Mouse (Mus musculus) heart, embryonic 16.5 days (tissue): Measurements from ENCODE around the gene Adk. TPM values are rescaled to one million over a fixed set of nuclear protein-coding genes. Genes with fewer than 3 reads are reported as not detected.

Experiments used
- ATAC-seq: fragments of 200-750 bp; cut with Nextera tagmentation; replicated peaks from 2 replicates; pipeline ENCODE4 v1.8.0; 2017; ENCODE audit warnings: moderate number of reproducible peaks; ENCODE audit not compliant: insufficient read depth, low FRiP score; ENCODE audit errors: extremely low read depth
- H3K27ac ChIP-seq: fragments of 300-500 bp; sonication (generic); 2 replicates; pipeline ENCODE4 v1.5.1; 2014; ENCODE audit warnings: mild to moderate bottlenecking, low read length, control low read depth, moderate library complexity
- H3K27me3 ChIP-seq: fragments of 300-500 bp; sonication (generic); 2 replicates; pipeline ENCODE4 v1.6.1; 2014; ENCODE audit warnings: low read length, mixed read lengths; ENCODE audit not compliant: control insufficient read depth, insufficient read depth
- H3K36me3 ChIP-seq: fragments of 300-500 bp; sonication (generic); 2 replicates; pipeline ENCODE4 v1.6.1; 2014; ENCODE audit not compliant: control insufficient read depth, insufficient read depth
- H3K4me1 ChIP-seq: fragments of 300-500 bp; sonication (generic); 2 replicates; pipeline ENCODE4 v1.6.1; 2014; ENCODE audit warnings: low read length, mixed read lengths; ENCODE audit not compliant: control insufficient read depth, insufficient read depth
- H3K4me2 ChIP-seq: fragments of 300-500 bp; sonication (generic); 2 replicates; pipeline ENCODE4 v1.6.1; 2014; ENCODE audit warnings: low read depth, mild to moderate bottlenecking, control low read depth, low read length
- H3K4me3 ChIP-seq: fragments of 300-500 bp; sonication (generic); 2 replicates; pipeline ENCODE4 v1.5.1; 2014; ENCODE audit warnings: mild to moderate bottlenecking, control low read depth, low read length
- H3K9ac ChIP-seq: fragments of 300-500 bp; sonication (generic); 2 replicates; pipeline ENCODE4 v1.6.1; 2014; ENCODE audit warnings: low read length, control low read depth
- H3K9me3 ChIP-seq: fragments of 300-500 bp; sonication (generic); replicated peaks from 2 replicates; pipeline ENCODE4 v1.6.1; 2016; ENCODE audit warnings: low read length; ENCODE audit not compliant: control insufficient read depth
- WGBS: fragments of 180-500 bp; shearing (Covaris S2); extraction: QIAGEN DNeasy Blood & Tissue Kit; methylation state at CpG from one replicate; pipeline ENCODE4 v1.1.7; 2014; 5-methylcytosine and 5-hydroxymethylcytosine counted together
- polyA plus RNA-seq: library from polyadenylated mRNA; unstranded; fragments of >200 nt; fragmentation: Nextera tagmentation; extraction: Ambion mirVana; gene quantifications from 2 replicates; pipeline ENCODE4 v1.2.1, GENCODE M21; 2015

The Adk gene
- polyA plus RNA-seq, 1 experiment from 2014 or later: 222 TPM

GRCm38 (mm10) chr14:21434686-21435085 lies 382.3 kb downstream of the Adk start:
- no peak overlapping the region for H3K9ac ChIP-seq
- 23% methylated on average over 9 of the region's 9 CpGs for WGBS
- ATAC-seq: no peak
- no peaks in the 10 kb centered on the region for H3K36me3 ChIP-seq
- no peak overlapping the region for H3K4me3 ChIP-seq
- H3K9me3 ChIP-seq: no peaks in the 10 kb centered on the region; the same call in 1 of the 2 replicates
- peak overlapping the region; percentile 41 for H3K27ac ChIP-seq
- no peaks in the 10 kb centered on the region for H3K27me3 ChIP-seq
- 0 out of 2 replicates have a peak overlapping the region, but pooled peaks have one; percentile 7 for H3K4me2 ChIP-seq
- H3K4me1 ChIP-seq: peaks cover 21% of the 10 kb centered on the region

GRCm38 (mm10) chr14:21439785-21440184 lies 387.4 kb downstream of the Adk start:
- ATAC-seq: no peak; the same call in 1 of the 2 replicates
- H3K4me3 ChIP-seq: no peak overlapping the region
- H3K9me3 ChIP-seq: no peaks in the 10 kb centered on the region
- H3K4me2 ChIP-seq: no peak overlapping the region
- no peak overlapping the region for H3K27ac ChIP-seq
- WGBS: 22% methylated on average over 4 of the region's 4 CpGs
- no peaks in the 10 kb centered on the region for H3K27me3 ChIP-seq
- peaks cover 18% of the 10 kb centered on the region for H3K4me1 ChIP-seq
- H3K36me3 ChIP-seq: 0 out of 2 replicates have a peak, but pooled peaks cover 3% of the 10 kb centered on the region
- H3K9ac ChIP-seq: no peak overlapping the region

- no peak overlapping the region for H3K4me3 ChIP-seq
- ATAC-seq: no peak
- H3K27ac ChIP-seq: no peak overlapping the region
- H3K9ac ChIP-seq: no peak overlapping the region
- H3K9me3 ChIP-seq: no peaks in the 10 kb centered on the region
- 90% methylated on average over 2 of the region's 2 CpGs for WGBS
- H3K4me1 ChIP-seq: peaks cover 15% of the 10 kb centered on the region
- no peaks in the 10 kb centered on the region for H3K27me3 ChIP-seq
- H3K36me3 ChIP-seq: 0 out of 2 replicates have a peak, but pooled peaks cover 3% of the 10 kb centered on the region
- no peak overlapping the region for H3K4me2 ChIP-seq
These were observed 388.2 kb downstream of the Adk start for GRCm38 (mm10) chr14:21440526-21440925.

- Histone ChIP-seq H3K27me3 (no peaks in the 10 kb centered on the region), H3K4me3 (no peak overlapping the region), H3K4me1 (peaks cover 15% of the 10 kb centered on the region), H3K36me3 (0 out of 2 replicates have a peak, but pooled peaks cover 3% of the 10 kb centered on the region), H3K4me2 (no peak overlapping the region), H3K27ac (no peak overlapping the region), H3K9ac (no peak overlapping the region), H3K9me3 (no peaks in the 10 kb centered on the region)
- 74% methylated on average over 10 of the region's 10 CpGs for WGBS
- no peak for ATAC-seq
These were observed 389.6 kb downstream of the Adk start for GRCm38 (mm10) chr14:21441772-21442533.

- no peak; the same call in 1 of the 2 replicates for ATAC-seq
- Histone ChIP-seq H3K36me3 (0 out of 2 replicates have a peak, but pooled peaks cover 2% of the 10 kb centered on the region), H3K27ac (no peak overlapping the region), H3K4me2 (no peak overlapping the region), H3K4me3 (no peak overlapping the region), H3K4me1 (peaks cover 5% of the 10 kb centered on the region; the same call in 1 of the 2 replicates), H3K9ac (no peak overlapping the region), H3K9me3 (no peaks in the 10 kb centered on the region), H3K27me3 (no peaks in the 10 kb centered on the region)
- 60% methylated on average over 4 of the region's 4 CpGs for WGBS
These were observed 400.2 kb downstream of the Adk start for GRCm38 (mm10) chr14:21452581-21452980.

- Histone ChIP-seq H3K9me3 (no peaks in the 10 kb centered on the region), H3K36me3 (0 out of 2 replicates have a peak, but pooled peaks cover 2% of the 10 kb centered on the region), H3K4me3 (no peak overlapping the region), H3K4me1 (peaks cover 5% of the 10 kb centered on the region; the same call in 1 of the 2 replicates), H3K4me2 (no peak overlapping the region), H3K27me3 (no peaks in the 10 kb centered on the region), H3K27ac (no peak overlapping the region), H3K9ac (no peak overlapping the region)
- no peak for ATAC-seq
- 55% methylated on average over 2 of the region's 2 CpGs for WGBS
These were observed 401.5 kb downstream of the Adk start for GRCm38 (mm10) chr14:21453896-21454295.

- Histone ChIP-seq H3K27ac (no peak overlapping the region), H3K4me3 (no peak overlapping the region), H3K36me3 (no peaks in the 10 kb centered on the region), H3K9me3 (no peaks in the 10 kb centered on the region), H3K9ac (no peak overlapping the region), H3K4me1 (peaks cover 5% of the 10 kb centered on the region; the same call in 1 of the 2 replicates), H3K4me2 (no peak overlapping the region), H3K27me3 (no peaks in the 10 kb centered on the region)
- no peak for ATAC-seq
- 91% methylated on average over 7 of the region's 7 CpGs for WGBS
These were observed 403.4 kb downstream of the Adk start for GRCm38 (mm10) chr14:21455654-21456350.

GRCm38 (mm10) chr14:21456526-21456925 lies 404.2 kb downstream of the Adk start:
- Histone ChIP-seq H3K9ac (no peak overlapping the region), H3K9me3 (no peaks in the 10 kb centered on the region), H3K4me2 (no peak overlapping the region), H3K27ac (no peak overlapping the region; the same call in 1 of the 2 replicates), H3K4me3 (no peak overlapping the region), H3K27me3 (no peaks in the 10 kb centered on the region), H3K36me3 (no peaks in the 10 kb centered on the region), H3K4me1 (peaks cover 5% of the 10 kb centered on the region; the same call in 1 of the 2 replicates)
- ATAC-seq: no peak

GRCm38 (mm10) chr14:21457876-21458275 lies 405.5 kb downstream of the Adk start:
- Histone ChIP-seq H3K27ac (no peak overlapping the region), H3K4me2 (no peak overlapping the region), H3K27me3 (no peaks in the 10 kb centered on the region), H3K9ac (no peak overlapping the region), H3K4me1 (peaks cover under 1% of the 10 kb centered on the region; the same call in 1 of the 2 replicates), H3K9me3 (no peaks in the 10 kb centered on the region), H3K4me3 (no peak overlapping the region), H3K36me3 (no peaks in the 10 kb centered on the region)
- WGBS: 81% methylated on average over 5 of the region's 5 CpGs
- ATAC-seq: no peak
